Mouse (Mus musculus) CD4-positive helper T cell, adult 2 months (primary cell): ENCODE results near the gene Gm10320.

Experiments used
- DNase-seq: peaks from one replicate; pipeline ENCODE4 v3.0.0-alpha.2; 2012; ENCODE audit warnings: low read depth, missing footprints, low spot score

The Gm10320 gene

DNA sequence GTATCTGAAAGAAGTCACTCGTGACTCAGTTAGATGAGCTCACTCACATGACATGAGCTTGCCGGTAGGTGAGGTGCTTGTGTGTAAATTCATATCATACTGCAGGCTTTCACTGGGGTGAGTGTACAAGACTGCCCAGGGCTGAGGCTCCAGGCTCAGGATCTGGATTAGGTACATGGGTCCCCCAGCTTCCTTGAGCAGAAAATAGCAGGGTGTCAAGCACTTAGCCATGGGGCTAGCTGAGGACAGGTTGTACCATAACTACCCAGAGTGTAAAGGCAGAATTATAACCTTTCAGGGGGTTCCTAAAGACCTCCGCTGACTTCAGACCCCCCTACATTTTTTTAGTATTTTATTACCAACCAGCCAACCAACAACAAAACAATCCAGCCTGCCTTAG, at the start of gene Gm10320:
Gm10320 (minus strand) TSS at position 93 of the 400 bp plus-strand sequence.
- no peak for DNase-seq

DNA sequence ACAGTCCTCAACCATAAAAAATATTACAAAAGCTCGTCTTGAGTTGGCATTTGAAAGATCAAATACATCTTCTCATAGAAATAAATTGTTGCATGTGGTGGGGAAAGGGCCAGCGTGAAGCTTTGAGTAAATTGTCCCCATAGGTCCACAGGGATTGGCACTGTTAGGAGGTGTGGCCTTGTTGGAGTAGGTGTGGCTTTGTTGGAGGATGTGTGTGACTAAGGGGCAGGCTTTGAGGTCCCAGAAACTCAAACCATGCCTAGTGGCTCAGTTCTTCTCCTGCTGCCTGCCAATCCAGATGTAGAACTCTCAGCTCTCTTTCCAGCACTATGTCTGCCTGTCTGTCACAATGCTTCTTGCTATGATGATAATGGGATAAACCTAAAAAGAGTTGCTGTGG, 49.8 kb upstream of the Gm10320 start:
- DNase-seq: no peak

DNA sequence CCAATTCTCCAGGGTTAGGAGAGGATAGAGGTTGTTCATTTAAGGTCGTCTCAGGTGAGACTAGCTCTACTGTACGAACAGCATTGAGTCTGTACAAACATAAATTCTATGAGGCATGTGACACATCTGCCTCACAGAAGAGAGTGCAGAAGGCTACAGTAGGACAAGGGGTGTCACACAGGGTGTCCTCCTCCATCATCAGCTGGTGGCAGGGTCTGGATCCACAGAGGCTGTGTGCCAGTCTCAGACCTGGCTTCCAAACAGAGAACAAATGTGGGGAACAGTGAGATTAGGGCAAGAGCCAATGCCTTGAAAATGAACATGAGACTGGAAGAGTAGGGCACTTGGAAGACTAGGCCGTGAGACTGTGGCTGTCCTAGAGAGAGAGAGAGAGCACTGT, 48.4 kb upstream of the Gm10320 start:
- no peak for DNase-seq

DNA sequence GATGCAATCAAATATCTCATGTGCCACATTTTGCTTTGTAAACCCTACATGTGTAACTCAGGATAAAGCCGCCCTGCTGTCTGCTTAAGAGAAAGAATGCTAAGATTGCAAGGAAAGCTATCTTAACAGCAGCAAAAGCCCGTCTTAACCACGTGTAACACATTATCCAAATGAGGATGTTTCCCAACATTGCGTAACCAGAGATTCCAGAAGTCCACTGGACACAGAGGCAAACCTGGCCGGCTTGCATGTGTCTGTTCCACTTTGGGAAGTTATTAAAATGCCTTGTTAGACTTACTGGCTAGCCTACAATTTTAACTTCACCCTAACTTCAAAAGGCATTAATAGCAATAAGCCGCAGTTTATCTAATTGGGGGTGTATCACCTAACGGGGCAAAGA, 47.5 kb upstream of the Gm10320 start:
- DNase-seq: no peak

DNA sequence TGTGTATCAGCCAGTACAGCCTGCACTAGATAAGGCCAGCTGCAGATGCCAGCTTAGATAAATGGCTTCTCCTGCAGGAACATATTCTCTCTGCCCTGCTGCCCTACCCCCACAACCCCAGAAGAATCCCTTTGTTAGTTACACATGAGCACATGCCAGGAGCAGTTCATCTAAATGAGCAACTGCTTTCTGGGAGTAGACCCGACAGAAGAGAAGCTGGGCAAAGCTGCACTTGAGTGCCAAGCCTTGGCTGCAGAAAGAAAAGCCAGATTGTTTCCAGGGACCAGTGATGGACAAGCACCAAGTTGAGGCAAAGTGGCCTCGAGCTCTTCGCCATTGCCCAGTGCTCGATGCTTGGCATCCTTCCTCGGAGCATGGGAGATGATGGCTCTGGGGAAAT, 46.8 kb upstream of the Gm10320 start:
- DNase-seq: no peak

DNA sequence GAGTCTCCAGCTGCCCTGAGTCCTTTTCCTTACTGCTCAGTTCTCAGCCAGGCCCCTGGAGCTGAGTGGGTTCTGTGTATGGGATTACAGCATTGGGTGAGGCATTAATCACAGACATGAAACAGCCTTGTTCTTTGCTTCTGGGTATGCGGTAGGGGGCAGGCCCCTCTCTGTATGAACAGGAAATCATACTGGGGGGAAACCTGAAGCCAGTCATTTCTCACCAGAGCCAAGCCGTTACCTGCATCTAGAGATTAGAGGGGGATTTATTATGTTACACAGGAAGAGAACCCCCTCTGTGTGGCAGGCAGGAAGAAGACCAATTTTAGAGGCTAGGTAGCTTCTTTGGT, 43.1 kb upstream of the Gm10320 start:
- DNase-seq: no peak

DNA sequence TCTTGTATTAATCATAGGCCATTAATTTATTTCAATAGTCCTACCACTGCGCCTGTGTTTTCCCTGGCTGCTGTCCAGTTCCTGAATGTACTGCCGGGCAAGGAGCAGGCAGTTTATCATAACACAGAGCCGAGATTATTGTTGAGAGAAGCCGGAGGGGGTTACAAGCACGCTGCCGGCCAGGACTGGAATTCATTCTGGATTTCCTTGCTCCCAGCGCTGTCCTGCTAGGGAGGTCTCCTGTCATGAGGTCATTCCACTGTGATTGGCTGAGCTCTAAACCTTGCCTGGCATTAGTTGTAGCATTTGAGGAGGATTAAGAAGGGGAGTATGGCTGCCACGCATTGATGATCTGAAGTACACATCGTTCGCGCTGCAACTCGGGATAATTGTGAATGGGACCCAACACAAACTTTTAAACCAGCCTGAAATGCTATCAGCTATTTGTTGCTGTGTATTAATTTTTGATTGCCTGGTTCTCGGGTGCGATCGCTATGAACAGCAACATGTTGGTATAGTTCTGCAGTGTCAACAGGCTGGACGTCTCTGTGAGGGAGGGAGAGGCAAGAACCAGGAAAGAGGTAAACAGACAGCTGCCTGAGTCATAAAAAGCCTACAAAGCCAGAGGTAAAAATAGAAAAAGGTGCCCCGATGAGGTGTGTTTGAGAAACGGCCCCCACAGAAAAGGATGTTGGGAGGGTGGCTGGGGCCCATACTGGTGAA, 42.5 kb upstream of the Gm10320 start:
- DNase-seq: no peak

DNA sequence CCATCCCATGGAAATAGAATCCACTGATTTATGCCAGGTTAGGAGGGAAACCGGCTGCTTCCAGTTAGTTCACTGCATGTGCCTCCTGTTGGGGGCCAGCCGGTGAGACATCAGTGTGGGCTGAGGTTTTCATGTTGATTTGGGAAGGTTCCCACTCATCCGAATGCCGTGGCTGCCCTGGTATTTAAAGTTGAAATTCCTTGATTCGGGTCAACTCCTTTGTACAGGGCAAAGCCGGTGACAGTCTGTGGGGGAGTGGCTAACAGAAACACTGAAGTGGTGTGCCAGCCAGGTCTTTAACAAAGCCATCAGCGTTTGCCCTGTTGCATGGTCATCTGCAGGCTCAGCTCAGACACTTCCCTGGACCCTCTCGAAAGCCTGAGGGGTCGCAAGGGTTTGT, 41.6 kb upstream of the Gm10320 start:
- no peak for DNase-seq

DNA sequence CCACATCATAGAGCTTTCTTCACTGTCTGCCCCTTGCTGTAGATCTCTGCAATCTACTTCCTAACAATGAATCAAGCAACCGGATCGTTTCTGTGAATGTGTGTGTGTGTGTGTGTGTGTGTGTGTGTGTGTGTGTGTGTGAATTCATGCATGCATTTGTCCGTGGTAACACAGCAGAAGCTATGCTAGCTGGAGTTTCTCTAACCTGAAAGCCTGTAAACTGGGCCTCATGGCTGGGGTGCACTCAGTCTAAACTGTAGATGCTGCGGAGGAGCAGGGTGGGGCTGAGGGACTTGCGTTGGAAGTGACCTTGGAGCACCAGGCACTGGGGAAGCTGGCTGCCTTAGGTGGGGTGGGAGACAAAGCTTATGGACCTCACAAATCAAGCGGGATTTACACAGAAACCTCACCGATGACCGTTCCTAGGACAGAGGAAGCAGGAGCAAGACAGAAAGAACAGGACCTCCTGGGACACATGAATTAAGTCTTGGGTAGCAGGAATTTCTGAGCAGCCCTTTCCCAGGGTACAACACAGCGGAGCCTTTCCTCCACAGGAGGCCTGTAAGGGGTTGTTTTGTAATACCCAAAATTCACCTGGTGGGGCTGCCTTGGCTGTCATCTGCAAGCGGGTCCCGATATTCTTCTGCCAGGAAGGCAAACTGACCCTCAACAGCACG, 41.0 kb upstream of the Gm10320 start:
- no peak for DNase-seq

DNA sequence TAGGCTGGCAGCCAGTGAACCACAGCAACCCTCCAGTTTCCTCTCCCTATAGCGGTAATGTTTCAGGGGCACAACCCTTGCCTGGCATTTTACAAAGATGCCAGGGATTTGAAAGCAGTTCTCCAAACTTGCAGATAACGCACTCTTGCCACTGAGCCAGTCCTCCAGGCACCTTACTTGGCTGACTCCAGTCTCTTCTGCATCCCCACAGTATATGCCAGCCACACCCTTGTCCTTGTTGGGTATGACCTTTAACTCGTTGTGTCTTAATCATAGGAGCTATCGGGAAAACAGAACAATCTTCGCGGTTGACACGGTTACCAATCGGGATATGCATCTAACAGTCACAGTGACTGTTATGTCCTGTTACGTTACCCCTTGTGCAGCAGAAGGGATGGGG, 40.2 kb upstream of the Gm10320 start:
- no peak for DNase-seq

DNA sequence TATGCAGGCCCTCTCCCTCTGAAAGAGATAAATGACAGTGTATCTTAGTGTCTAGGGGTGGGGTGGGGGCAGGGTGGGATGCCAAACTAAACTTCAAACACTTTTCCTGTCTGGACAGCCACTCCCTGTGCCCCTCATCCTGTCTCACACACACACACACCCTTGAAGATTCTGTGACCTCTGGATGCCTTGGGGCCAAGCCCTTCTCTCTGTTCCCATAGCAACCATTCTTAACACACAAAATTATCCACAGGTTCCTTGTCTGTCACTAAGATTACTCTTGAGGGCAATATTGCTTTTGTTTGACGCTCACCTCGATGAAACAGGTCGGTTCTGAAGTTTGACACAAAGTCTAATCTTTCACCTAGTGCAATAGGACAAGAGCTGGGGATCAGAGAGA, 39.5 kb upstream of the Gm10320 start:
- DNase-seq: no peak

DNA sequence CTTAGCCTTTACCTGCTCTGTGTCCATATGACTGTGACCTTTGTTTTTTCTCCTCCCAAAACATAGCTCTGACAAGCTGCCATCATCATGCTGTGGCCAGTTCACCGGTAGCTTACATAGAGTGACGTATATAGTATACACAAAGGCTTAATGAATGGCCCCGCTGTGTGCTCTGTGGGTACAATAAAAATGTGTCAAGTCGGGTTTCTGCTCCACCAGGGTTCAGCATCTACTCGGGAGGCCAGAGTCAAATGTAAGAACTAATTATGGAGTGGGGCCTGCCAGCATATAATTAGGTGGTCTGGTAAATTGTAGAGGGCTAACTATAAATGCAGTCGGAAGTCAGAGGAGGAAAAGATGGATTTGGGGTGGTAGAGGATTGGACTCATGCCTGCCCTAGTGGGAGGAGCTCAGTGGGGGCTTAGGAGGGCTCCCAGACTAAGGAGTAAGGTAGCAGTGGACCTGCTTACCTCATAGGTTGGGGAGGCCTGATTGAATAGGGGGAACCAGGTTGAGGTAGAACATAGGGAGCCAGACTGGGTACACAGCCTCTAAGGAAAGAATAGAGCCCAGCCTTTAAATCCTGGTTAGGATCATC, 32.0 kb upstream of the Gm10320 start:
- no peak for DNase-seq

DNA sequence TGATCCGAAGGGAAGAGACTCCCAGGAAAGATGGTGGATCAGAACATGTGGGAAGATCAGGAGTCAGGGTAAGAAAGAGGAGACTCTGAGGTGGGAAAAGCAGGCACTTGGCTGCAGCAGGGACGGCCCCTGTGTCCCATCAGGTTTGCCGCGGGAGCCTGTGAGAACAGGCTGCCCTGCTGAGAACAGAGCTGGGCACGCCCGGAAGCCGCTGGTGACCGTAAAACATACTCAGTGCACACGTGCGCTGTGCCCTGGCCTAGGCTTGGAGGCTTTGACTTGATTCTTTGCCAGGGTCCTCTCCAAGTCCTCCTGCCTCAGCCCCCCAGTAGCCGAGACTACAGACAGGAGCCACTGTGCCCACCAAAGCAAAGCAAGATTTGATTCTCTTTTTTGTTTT, 26.5 kb upstream of the Gm10320 start:
- DNase-seq: no peak

DNA sequence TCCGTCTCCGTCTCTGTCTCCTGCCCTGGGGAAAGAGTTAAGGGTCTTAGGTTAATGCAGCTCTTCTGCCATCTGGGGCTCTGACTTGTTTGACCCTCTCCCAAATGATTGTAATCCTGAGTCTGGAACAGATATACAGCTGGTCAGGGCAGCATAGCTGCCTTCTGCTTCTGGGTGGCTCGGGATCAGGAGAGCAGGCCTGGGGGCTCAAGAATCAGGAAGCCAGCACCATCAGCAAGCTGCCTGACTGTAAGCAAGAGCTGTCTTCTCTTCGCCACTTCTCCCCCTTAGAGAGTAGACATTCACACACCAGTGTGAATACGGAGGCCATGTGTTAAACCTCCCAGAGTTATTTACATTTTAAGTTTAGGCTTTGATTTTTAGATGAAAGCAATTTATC, 25.9 kb upstream of the Gm10320 start:
- no peak for DNase-seq

DNA sequence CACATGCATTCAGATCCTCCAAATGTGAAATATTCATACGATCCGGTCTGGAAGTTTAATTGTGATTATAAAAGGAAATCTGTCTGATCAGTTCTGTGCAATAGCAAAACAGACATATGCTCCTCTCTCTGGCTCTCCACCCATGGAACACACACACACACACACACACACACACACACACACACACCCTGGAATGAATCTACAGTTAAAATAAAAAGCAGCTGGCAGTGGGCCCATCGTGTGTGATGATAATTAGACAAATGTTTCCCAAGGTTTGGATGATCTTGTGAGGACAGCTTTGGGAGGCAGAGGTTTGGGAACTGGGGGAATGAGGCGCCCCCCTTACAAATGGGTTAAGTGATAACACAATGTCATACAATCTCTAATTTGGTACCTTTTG, 25.2 kb upstream of the Gm10320 start:
- no peak for DNase-seq

DNA sequence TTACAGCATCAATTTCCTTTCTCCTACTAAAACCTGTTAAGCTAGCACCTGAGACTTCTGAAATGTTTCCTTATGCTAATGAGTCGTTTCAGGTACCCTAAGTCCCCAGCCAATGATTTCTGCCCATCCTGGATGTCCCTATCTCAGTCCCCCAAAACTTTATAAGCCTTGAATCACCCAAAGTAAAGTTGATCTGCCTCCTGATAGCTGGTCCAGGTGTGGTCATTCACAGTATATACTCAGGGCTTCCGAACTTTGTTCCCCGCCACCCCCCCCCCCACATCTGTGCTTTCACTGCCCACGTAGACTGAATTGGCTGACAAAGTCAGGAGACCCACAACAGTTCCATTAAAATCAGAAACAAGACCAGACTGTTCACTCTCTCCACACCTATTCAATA, 20.3 kb upstream of the Gm10320 start:
- DNase-seq: no peak

DNA sequence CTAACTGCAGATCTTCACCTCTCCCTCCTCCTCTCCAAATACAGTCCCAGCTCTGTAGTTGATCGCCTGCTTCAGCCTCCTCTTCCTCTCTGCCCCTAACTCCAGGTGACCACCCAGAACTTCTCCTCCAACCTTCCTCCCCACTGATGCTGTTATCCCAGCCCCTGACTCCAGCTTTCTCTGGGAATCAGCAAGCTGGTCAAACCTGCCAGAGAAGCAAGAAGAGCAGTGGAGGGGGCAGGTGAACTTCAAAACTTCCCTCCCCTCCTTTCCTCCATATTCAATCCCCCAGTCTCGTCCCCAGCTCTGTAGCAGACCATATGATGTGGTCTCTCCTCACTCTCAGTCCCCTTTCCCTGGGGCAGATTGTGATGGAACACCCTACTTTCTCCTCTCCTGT, 15.9 kb upstream of the Gm10320 start:
- DNase-seq: no peak

DNA sequence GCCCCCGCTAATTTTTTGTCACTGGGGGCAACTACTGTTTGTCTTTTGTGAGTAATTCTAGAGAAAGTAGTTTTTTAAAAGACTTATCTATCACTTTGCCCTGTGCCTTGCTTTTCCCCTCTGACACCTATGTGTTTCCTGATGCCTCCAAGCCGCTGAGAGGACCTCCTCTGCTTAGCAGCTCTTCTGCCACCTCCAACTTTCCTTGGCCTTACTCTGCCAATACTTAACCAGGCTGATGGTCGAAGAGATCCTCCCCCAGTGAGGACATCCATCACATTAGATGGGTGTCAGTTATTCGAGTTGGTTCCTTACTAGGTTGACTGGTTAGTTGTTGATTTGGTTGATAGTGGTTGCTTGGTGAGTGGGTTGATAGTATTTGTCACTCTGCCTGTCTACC, 14.7 kb upstream of the Gm10320 start:
- no peak for DNase-seq

DNA sequence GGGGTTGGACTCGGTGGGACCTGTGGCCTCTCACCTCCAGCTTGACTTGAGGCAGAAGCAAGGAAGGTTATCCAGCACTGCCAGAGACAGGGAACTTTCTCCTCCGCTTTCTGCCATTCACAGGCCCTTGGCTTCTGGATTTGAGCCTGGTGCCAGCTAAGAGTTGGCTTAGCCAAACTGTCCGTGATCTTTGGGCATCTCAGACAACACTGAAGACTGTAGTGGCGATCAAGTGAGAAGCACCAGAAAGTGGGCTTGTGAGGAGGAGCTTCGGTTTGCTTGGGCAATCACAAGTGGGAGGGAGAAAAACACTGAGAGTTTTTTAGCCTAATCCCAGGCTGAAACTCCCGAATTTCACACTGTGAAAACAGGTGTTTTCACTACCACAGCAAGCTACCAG, 14.2 kb upstream of the Gm10320 start:
- DNase-seq: no peak

DNA sequence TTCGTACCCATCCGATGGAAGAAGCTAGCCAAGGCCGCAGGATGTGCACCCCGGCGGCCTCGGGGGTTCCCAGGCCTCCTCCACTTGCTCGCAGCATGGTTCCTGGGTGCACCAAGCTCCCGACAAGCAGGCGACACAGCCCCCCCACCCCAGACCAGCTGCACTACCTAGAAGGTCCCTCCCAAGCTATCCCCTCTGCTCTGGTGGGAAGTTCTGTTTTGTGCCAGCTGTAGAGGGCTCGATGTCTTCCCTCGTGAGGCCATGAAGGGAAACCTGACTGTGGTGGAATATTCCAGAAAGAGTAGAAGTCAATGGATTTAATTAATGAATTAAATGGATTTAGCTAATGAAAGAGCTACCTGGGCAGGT, 13.7 kb upstream of the Gm10320 start:
- no peak for DNase-seq

DNA sequence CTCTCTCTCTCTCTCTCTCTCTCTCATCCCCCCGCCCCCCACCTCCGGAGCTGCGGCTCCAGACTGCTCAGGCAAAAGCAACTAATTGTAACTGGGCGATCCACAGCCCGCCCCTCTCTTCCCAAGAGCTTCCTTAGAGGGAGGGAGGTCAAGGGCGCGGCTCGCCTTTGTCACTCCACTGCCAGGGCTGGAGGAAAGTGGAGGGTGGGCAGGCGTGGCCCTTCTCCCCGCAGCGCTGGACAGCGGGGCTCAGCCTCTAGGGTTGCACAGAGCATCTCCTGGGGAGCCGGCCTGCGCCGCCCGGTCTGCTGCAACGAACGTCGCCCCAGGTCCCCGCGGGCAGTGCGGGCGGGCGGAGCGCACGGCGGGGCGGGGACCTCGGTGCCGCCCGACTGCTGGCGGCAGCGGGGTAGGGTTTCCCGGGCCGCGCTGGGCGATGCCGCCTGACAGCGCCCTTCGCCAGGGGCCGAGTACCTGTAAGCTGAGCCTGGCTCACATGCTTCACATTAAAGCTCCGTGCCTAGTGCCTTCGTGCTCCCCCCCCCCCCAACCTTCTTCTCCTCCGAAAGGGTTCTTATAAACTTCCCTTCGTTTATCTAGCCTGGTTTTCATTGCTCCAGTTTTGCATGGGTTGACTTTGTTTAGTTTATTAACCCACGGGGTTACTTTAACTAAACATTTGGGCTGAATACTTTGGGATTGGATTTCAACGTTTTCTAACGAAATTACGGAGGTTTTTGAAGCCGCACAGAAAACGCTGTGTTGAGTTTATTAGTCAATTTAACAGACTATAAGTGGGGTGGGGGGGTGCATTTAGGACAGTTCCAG, 13.1 kb upstream of the Gm10320 start:
- no peak for DNase-seq

DNA sequence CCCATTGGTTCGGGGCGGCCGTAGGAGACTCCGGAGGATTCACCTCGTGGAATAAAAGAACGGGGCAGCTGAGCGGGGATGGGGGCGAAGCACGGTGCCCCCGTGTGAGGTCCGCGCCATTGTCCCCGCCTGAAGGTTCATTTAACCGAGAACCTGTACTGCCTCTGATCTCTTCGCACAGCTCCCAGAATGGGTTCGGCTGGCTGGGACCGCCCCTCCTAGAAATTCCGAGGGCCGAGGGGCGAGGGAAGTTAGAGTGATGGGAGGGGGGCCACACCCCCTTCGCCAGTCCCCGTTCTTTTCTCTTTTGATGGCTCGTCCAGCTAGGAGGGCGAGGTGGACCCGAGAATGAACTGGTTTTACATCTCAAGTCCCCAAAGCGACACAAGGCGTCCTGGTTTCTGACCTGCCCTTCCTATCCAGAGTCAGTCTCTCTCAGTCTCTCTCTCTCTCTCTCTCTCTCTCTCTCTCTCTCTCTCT, 12.4 kb upstream of the Gm10320 start:
- no peak for DNase-seq
